Mouse (Mus musculus): ENCODE measurements around the gene Ggta1. TPM values are rescaled to one million over a fixed set of nuclear protein-coding genes. Genes with fewer than 3 reads are reported as not detected.

Ggta1 gene
- polyA plus RNA-seq, 1 experiment from 2014 or later: 32.5 TPM

DNA sequence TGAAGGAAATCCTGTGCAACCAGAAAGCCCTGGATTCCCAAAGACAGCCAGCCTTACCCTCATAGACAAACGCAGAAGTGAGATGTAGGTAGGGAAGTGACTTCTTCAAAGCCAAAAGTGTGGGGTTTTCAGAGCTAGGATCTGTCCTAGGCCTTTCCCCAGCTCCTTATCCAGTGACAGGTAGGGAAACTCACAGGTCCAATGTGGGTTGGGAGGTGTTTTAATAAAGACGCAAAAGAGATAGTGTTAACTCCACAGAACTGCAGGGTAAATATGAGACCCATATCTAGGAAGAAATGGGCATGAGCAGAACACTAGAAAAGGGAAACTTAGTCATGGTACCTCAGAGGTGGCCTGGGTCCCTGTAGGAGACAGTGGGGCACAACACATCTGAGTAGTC lies 5.2 kb upstream of the Ggta1 start:
- H3K9ac ChIP-seq (ENCODE audit: low read depth, low read length): no peak overlapping the region
- no peaks in the 10 kb centered on the region for H3K27me3 ChIP-seq (replicated peaks; ENCODE audit: control insufficient read depth, insufficient read depth, low read length)
- 75% methylated on average over 2 of the region's 2 CpGs for WGBS
- H3K4me1 ChIP-seq (ENCODE audit: control insufficient read depth, insufficient read depth, low read length): peaks cover 12% of the 10 kb centered on the region; the same call in 1 of the 2 replicates
- H3K36me3 ChIP-seq (ENCODE audit: control insufficient read depth, insufficient read depth, low read length): no peaks in the 10 kb centered on the region
- H3K9me3 ChIP-seq (ENCODE audit: control insufficient read depth, low read length): no peaks in the 10 kb centered on the region
- DNase-seq (ENCODE audit: low spot score) (no peak), ATAC-seq (ENCODE audit: low read depth) (no peak)
- no peak overlapping the region for H3K4me3 ChIP-seq (ENCODE audit: low read depth, low read length)
- no peak overlapping the region for H3K4me2 ChIP-seq (ENCODE audit: low read depth, low read length)
- no peak overlapping the region for H3K27ac ChIP-seq (replicated peaks; ENCODE audit: low read depth, low read length)

DNA sequence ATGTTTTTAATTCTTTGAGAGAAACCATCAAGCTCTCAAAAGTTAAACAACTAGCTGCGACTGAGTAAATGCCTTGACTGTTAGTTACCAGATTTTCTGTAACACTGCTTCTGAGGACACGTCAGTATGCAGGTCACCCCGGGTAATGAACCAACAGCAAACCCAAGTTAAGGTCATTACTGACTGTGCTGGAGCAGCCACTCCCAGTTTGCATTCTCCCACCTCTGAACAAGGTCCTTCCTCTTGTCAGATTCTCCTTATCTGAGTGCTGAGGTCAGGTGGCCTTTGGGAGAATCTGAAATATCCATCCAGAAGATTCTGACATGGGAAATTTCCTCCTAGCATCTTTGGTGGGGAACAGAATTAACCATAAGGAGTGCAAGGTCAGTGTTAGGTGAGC lies 4.8 kb upstream of the Ggta1 start:
- H3K27ac ChIP-seq (replicated peaks; ENCODE audit: low read depth, low read length): no peak overlapping the region
- no peak overlapping the region for H3K9ac ChIP-seq (ENCODE audit: low read depth, low read length)
- 73% methylated on average over 3 of the region's 3 CpGs for WGBS
- peaks cover 16% of the 10 kb centered on the region; the same call in 1 of the 2 replicates for H3K4me1 ChIP-seq (ENCODE audit: control insufficient read depth, insufficient read depth, low read length)
- H3K36me3 ChIP-seq (ENCODE audit: control insufficient read depth, insufficient read depth, low read length): no peaks in the 10 kb centered on the region
- ATAC-seq (ENCODE audit: low read depth) (no peak), DNase-seq (ENCODE audit: low spot score) (no peak)
- H3K27me3 ChIP-seq (replicated peaks; ENCODE audit: control insufficient read depth, insufficient read depth, low read length): no peaks in the 10 kb centered on the region
- no peaks in the 10 kb centered on the region for H3K9me3 ChIP-seq (ENCODE audit: control insufficient read depth, low read length)
- no peak overlapping the region for H3K4me2 ChIP-seq (ENCODE audit: low read depth, low read length)
- H3K4me3 ChIP-seq (ENCODE audit: low read depth, low read length): no peak overlapping the region

DNA sequence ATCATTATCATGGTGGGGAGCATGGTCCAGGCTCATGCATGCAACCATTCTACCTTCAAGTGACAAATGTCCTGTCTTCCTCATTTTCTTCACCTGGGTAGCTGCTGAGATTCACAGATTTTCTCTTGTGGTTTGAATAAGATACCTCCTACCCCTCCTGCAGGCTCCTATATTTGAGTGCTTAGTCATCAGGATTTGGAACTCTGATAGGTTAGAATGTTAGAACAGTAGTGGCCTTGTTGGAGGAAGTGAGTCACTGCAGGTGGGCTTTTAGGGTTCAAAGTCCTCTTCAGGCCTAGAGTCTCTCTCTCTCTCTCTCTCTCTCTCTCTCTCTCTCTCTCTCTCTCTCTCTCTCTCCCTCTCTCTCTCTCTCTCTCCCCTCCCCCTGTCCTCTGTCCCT lies 2.6 kb upstream of the Ggta1 start:
- H3K27me3 ChIP-seq (replicated peaks; ENCODE audit: control insufficient read depth, insufficient read depth, low read length): no peaks in the 10 kb centered on the region
- no peak overlapping the region for H3K4me2 ChIP-seq (ENCODE audit: low read depth, low read length)
- no peaks in the 10 kb centered on the region for H3K36me3 ChIP-seq (ENCODE audit: control insufficient read depth, insufficient read depth, low read length)
- H3K4me3 ChIP-seq (ENCODE audit: low read depth, low read length): no peak overlapping the region
- no peak overlapping the region for H3K27ac ChIP-seq (replicated peaks; ENCODE audit: low read depth, low read length)
- ATAC-seq (ENCODE audit: low read depth): no peak
- no peak for DNase-seq (ENCODE audit: low spot score)
- H3K9ac ChIP-seq (ENCODE audit: low read depth, low read length): no peak overlapping the region
- peaks cover 27% of the 10 kb centered on the region; the same call in 1 of the 2 replicates for H3K4me1 ChIP-seq (ENCODE audit: control insufficient read depth, insufficient read depth, low read length)
- no peaks in the 10 kb centered on the region for H3K9me3 ChIP-seq (ENCODE audit: control insufficient read depth, low read length)

DNA sequence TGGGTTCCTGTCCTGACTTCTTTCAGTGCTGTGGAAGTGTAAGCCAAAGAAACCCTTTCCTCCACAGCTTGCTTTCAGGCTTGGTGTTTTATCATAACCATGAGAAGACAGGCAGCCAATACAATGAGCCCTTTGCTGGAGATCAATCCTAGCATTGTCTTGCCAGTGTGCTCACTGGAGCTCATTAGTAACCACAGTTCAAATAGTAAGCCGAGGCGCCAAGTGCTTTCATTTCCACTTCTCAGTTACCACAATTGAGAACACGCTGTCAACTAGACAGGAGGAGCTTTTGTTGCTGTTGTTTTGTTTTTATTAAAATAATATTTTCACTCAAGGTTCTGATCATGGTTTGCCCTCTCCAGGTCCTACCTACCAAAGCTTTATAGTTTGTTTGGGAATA lies 1.5 kb upstream of the Ggta1 start:
- Histone ChIP-seq H3K4me2 (ENCODE audit: low read depth, low read length) (no peak overlapping the region), H3K27me3 (replicated peaks; ENCODE audit: control insufficient read depth, insufficient read depth, low read length) (no peaks in the 10 kb centered on the region), H3K4me3 (ENCODE audit: low read depth, low read length) (no peak overlapping the region), H3K9me3 (ENCODE audit: control insufficient read depth, low read length) (no peaks in the 10 kb centered on the region), H3K27ac (replicated peaks; ENCODE audit: low read depth, low read length) (peak overlapping the region; percentile 50; the same call in 1 of the 2 replicates), H3K4me1 (ENCODE audit: control insufficient read depth, insufficient read depth, low read length) (peaks cover 27% of the 10 kb centered on the region; the same call in 1 of the 2 replicates), H3K9ac (ENCODE audit: low read depth, low read length) (no peak overlapping the region), H3K36me3 (ENCODE audit: control insufficient read depth, insufficient read depth, low read length) (no peaks in the 10 kb centered on the region)
- ATAC-seq (ENCODE audit: low read depth) (no peak), DNase-seq (ENCODE audit: low spot score) (no peak)
- WGBS: 67% methylated on average over 3 of the region's 3 CpGs

DNA sequence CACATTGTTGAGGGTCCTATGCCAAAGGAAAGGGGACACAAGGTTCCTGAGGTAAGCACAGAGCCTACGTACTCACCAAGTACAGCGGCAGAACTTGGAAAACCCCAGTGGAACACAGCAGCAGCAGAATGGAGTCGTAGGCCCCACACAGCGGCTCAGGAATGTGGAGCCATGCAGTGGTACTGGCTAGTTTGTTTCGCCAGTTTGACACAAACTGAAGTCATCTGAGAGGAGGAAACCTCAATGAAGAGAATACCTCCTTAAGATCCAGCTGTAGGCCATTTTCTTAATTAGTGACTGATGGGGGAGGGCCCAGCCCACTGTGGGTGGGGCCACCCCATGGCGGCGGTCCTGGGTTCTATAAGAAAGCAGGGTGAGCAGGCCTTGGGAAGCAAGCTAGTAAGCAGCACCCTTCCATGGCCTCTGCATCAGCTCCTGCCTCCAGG lies 1.1 kb upstream of the Ggta1 start:
- Histone ChIP-seq H3K4me3 (ENCODE audit: low read depth, low read length) (no peak overlapping the region), H3K27me3 (replicated peaks; ENCODE audit: control insufficient read depth, insufficient read depth, low read length) (no peaks in the 10 kb centered on the region), H3K36me3 (ENCODE audit: control insufficient read depth, insufficient read depth, low read length) (no peaks in the 10 kb centered on the region), H3K9me3 (ENCODE audit: control insufficient read depth, low read length) (no peaks in the 10 kb centered on the region), H3K9ac (ENCODE audit: low read depth, low read length) (no peak overlapping the region), H3K27ac (replicated peaks; ENCODE audit: low read depth, low read length) (peak overlapping the region; percentile 50), H3K4me1 (ENCODE audit: control insufficient read depth, insufficient read depth, low read length) (peaks cover 27% of the 10 kb centered on the region; the same call in 1 of the 2 replicates), H3K4me2 (ENCODE audit: low read depth, low read length) (peak overlapping the region; percentile 94; the same call in 1 of the 2 replicates)
- ATAC-seq (ENCODE audit: low read depth) (no peak; the same call in 1 of the 2 replicates), DNase-seq (ENCODE audit: low spot score) (no peak)
- 46% methylated on average over 5 of the region's 7 CpGs for WGBS

DNA sequence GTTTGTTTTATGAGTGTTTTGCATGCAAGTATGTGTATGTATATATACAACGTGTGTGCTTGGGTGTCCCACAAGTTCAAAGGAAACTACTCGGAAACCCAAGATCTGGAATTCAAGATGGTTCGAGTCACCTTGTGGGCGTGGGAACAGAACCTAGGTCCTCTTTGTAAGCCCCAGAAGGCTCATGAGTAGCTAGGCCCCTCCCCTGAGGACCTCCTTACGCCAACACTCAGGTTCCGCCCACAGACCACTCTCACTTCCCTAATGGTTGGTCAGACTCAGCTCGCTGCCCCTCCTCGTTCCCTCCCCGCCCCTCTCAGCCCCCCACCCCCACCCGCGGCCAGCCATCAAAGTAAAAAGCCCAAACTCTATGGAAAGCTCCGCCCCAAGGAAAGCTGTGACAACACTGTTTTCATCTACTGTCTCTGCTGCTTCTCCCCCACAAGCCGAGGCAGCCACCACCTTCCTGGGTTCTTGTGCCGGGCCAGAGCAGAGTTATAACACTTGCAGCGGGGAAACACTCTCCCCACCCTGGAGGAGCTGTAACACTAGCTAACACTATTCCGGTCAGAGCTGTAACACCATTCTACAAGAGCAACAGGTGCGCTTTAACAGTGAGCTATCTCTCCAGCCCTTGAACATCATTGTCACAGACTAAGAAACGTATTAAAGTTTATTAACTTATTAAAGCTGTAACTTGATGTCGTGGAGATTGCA lies 499 bp upstream of the Ggta1 start:
- peak overlapping the region; percentile 50 for H3K27ac ChIP-seq (replicated peaks; ENCODE audit: low read depth, low read length)
- WGBS: 12% methylated on average over 18 of the region's 19 CpGs
- peak; percentile 82 for ATAC-seq (ENCODE audit: low read depth)

DNA sequence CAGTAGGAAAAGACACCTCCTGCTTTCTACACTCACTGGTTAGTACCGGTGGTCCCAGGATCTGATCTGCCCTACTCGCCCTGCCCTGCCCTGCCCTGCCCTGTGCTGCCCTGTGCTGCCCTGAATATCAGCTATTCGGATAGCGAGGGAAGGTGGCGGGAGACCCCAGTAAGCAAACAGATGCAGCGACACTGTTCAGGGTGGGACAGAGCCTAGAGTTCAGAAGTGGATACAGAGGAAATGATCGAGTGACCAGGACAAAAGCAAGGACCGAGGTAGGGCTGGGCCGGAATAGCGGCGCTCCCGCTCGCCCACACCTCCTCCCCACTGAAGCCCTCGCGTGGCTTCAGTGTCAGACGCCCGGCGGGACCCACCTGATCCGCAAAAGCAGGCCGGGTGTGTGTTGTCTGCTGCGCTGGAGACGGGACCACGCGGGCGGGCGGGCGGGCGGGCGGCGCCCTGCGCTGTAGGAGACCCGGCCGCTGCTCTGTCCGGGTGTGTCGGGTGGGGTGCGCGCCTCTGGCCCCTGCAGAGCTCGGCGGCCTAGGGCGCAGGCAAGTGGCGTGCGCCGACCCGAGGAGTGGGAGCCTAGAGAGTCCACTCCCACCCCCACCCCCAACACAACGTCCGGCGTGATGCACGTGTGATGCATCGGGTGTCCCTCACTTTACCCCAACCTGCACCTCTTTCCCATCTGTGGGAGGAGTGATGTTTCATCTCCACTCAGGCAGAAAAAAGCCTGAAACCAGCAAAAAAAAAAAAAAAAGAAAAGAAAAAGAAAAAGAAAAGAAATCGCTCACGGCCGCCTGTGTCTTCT lies 852 bp downstream of the Ggta1 start:
- Histone ChIP-seq H3K4me3 (ENCODE audit: low read depth, low read length) (peak overlapping the region; percentile 57), H3K4me2 (ENCODE audit: low read depth, low read length) (peak overlapping the region; percentile 94), H3K36me3 (ENCODE audit: control insufficient read depth, insufficient read depth, low read length) (no peaks in the 10 kb centered on the region), H3K27me3 (replicated peaks; ENCODE audit: control insufficient read depth, insufficient read depth, low read length) (no peaks in the 10 kb centered on the region), H3K27ac (replicated peaks; ENCODE audit: low read depth, low read length) (peak overlapping the region; percentile 67), H3K4me1 (ENCODE audit: control insufficient read depth, insufficient read depth, low read length) (peaks cover 27% of the 10 kb centered on the region; the same call in 1 of the 2 replicates), H3K9me3 (ENCODE audit: control insufficient read depth, low read length) (0 out of 2 replicates have a peak, but pooled peaks cover 3% of the 10 kb centered on the region), H3K9ac (ENCODE audit: low read depth, low read length) (peak overlapping the region; percentile 79)
- under 1% methylated on average over 44 of the region's 52 CpGs for WGBS
- DNase-seq (ENCODE audit: low spot score) (no peak), ATAC-seq (ENCODE audit: low read depth) (peak; percentile 44)

More for the DNA sequence above, 499 bp upstream of the Ggta1 start:
- Histone ChIP-seq H3K4me2 (ENCODE audit: low read depth, low read length) (peak overlapping the region; percentile 94), H3K9ac (ENCODE audit: low read depth, low read length) (no peak overlapping the region), H3K9me3 (ENCODE audit: control insufficient read depth, low read length) (no peaks in the 10 kb centered on the region), H3K4me3 (ENCODE audit: low read depth, low read length) (0 out of 2 replicates have a peak overlapping the region, but pooled peaks have one; percentile 0), H3K4me1 (ENCODE audit: control insufficient read depth, insufficient read depth, low read length) (peaks cover 27% of the 10 kb centered on the region; the same call in 1 of the 2 replicates), H3K36me3 (ENCODE audit: control insufficient read depth, insufficient read depth, low read length) (no peaks in the 10 kb centered on the region), H3K27me3 (replicated peaks; ENCODE audit: control insufficient read depth, insufficient read depth, low read length) (no peaks in the 10 kb centered on the region)
- DNase-seq (ENCODE audit: low spot score): peak; percentile 95

DNA sequence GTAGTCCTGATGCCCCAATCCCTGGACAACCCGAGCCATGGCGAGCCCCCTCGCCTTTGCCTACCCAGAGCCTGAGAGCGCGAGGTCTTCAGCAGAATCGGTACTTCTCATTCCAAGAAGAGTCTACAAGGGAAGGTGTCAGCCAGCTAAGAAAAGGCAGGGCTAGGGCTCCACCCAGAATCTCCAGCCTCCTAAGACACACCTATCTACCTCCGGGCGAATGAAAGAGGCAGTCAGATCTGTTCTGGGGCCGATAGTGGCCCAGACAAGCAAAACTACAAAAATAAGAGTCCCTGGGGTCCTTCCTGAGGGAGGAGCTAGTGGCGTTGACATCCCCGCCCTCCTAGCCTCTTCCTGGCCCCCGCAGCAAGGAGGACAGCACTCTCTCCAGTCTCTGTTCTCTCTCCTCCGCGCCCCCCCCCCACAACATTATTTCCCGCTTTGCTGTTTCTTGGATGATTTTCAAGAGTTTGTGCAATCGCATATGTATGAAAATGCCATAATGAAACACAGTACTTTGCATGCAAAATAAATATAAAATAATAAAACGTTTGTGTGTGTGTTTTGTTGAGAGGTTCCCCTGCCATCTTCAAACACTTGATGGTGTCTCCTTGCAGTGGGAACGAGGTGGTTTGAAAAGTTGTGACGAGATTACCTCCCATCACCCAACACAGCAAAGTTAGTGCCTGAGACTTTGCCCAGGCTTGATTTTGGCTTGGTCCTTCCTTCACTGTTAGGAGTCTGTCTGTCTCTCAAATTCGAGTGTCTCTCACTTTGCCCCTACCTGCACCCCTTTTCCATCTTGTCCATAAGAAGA lies 1.7 kb downstream of the Ggta1 start:
- Histone ChIP-seq H3K27me3 (replicated peaks; ENCODE audit: control insufficient read depth, insufficient read depth, low read length) (no peaks in the 10 kb centered on the region), H3K9ac (ENCODE audit: low read depth, low read length) (peak overlapping the region; percentile 79), H3K4me3 (ENCODE audit: low read depth, low read length) (peak overlapping the region; percentile 57), H3K9me3 (ENCODE audit: control insufficient read depth, low read length) (0 out of 2 replicates have a peak, but pooled peaks cover 3% of the 10 kb centered on the region), H3K27ac (replicated peaks; ENCODE audit: low read depth, low read length) (peak overlapping the region; percentile 67), H3K36me3 (ENCODE audit: control insufficient read depth, insufficient read depth, low read length) (no peaks in the 10 kb centered on the region), H3K4me2 (ENCODE audit: low read depth, low read length) (peak overlapping the region; percentile 94), H3K4me1 (ENCODE audit: control insufficient read depth, insufficient read depth, low read length) (peaks cover 27% of the 10 kb centered on the region; the same call in 1 of the 2 replicates)
- peak; percentile 80 for DNase-seq (ENCODE audit: low spot score)
- ATAC-seq (ENCODE audit: low read depth): peak; percentile 17; the same call in 1 of the 2 replicates
- 4% methylated on average over 19 of the region's 20 CpGs for WGBS

Data from embryonic facial prominence, embryonic 14.5 days (tissue).